Mouse (Mus musculus): ENCODE data around the gene Nkx2-2.

The Nkx2-2 gene

DNA sequence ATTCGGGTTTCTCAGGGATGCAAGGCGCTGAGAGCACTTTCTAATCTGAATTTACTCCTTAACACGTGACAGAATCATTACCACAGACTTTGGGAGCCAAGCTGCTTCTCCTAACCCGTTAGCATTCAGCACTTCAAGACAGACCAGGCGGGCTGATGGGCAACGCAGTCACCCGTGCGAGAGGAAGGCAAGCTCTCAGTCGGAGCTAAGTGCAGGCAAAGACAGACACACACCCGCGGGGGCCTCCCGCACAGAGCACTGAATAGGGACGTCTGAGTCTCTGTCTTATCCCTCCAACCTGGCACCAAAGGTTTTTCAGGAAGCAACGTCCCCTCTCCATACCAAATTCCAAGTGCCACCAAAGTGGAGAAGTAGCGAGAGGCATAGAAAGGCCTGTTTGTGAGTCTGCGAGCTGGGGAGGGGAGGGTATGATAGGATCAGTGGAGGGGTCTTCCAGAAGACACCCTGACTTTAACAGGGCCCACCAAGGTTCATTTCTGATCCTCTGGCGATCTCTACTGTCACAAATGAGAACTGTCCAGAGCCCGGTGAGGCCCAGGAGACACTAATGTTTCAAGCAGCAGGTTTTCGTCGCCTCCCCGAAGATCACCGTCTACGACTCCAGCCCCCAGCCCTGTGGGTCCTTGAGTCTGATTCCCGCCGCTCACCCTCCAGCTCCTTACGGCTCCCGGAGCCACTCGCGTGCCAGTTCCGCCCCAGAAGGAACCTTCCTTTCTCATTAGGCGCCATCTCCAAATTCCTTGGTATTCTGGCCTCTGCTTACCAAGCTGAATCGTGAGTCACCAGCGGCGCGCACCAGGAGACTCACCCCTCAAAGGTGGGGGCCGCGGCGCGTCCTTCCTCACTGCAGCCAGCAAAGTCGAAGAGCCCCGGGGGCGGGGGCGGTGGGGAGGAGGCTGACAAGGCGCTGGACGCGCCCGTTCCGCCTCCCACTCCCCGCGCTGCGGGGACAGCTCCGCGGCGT lies at the start of gene Nkx2-2:
Gene Nkx2-2 (minus strand): TSS at position 973 of the 985 bp plus-strand sequence.
- DNase-seq = no peak

DNA sequence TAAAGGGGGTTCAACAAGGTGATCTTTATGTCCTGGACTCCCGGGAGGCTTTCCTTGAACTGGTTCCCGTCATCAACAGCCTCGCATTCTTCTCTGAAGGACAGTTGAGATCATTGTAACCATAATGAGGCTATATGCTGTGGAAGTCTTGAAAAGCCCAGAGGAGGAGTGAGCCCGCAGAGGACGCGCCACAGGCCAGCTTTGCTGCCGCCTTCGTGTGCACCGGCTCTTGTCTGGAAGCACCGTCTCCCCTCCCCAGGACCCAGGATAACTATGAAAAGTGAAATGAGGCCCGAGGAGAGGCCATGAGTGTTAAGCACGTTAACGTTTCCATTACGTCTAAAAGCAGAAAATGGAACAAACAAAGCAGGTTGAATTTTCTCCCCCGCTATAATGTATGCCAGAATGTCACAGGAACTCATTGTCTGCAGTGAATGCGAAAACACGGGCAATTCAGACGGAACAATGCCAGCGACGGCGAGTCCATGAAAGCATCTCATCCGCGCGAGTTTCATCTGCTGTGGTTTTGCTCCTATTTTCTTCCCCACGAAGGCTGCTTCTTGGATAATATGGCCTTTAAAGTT lies 41.8 kb upstream of the Nkx2-2 start:
- no peak for DNase-seq

DNA sequence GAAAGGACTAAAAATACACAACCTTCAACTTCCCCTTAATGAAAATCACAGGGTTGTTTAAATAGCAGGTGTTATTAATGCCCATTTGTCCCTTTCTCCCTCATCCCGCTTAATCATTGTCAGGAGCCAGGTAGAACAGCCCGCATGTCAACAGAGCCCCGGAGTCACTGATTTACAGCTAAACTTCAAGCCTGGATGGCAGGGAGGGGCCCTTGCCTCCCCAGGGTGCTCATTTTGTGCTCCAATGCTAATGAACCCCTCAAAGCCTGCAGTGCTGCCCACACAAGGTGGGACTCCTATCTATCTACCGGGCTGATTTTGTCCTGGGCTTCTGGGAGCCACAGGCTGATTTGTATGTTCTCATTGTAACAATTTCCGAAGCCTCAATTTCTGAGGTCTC lies 37.1 kb upstream of the Nkx2-2 start:
- DNase-seq = peak; percentile 21

DNA sequence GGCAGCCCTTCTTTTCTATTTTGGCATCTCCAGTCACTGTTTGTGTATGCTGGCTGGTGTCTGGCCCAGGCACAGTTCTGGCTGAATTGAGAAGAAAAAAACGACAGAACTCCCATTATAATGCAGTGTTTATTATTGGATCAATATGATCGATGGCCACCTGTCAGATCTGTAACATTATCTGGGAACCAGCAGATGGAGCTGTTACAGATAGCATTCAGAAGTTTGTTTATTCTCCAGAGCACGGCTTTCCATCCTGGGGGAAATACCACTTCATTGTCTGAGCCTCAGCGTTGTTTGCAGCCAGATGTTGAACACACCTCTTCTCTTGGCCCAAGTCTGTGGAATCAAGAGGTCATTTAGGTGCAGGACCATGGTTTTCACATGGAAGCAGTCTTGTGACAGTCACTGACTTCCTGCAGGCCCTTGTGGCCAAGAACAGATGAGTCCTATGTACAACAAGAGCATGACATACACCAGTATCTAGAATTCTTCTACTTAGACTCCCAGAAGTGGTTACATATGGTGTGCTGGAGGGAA lies 11.1 kb upstream of the Nkx2-2 start:
- DNase-seq = no peak

DNA sequence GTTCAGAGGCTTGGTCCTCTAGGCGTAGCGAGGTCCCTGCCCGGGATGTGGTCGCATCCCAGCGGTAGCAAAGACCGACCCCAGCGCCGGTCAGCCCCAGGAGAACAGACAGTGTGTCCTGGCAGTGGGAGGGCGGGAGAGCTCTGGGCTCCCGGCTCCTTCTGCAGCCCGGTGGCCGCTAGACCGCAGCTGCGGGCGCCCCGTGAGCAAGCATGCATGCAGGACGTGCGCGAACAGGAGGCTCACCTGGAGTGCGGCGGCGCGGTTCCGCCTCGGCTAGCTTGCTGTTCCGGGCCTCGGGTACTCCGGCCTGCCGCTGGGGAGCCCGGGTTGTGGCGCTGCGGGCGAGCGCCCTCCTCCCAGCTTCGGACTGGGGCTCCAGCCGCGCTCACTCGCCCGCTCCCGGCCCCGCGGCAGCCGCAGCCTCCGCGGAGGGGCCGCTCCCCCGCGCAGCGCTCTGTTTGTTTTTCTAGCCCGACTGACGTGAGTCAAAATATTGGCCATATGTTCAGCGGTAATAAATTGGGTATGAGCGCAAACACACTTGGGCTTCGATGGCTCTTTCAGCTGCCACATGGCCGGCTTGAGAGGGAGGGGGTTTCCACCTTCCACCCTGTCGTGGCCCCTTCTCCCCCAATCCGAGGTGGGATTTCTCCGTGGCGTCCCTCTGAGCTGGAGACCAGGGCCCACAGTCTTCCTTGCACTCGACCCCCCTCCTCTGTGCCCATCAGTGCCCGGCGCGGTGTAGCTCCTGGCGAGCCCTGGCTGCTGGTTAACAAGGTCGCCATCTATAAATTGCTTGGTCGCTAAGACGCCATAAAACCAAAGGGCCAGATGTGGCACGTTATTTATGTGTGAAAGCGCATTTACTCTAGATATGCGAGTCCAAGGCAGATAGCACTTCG lies 920 bp upstream of the Nkx2-2 start:
- DNase-seq = no peak

DNA sequence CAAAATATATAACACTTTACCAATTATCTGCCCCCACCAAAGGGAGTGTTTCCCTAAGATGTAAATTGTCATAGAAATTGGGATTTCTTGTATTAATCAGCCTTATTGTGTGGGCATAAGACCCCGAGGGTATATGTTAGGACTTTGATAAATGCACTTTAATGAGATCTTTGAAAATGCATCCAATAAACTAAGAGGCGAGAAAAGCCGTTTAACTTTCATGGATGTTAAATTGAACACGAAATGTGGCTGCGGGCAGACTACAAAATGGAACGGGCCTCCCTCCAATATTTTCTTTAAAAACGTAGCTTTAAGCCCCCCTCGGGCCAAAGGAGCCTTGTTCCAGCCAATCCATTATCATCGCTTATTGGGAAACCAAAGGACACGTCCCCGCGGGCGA lies 1.3 kb downstream of the Nkx2-2 start:
- no peak for DNase-seq

DNA sequence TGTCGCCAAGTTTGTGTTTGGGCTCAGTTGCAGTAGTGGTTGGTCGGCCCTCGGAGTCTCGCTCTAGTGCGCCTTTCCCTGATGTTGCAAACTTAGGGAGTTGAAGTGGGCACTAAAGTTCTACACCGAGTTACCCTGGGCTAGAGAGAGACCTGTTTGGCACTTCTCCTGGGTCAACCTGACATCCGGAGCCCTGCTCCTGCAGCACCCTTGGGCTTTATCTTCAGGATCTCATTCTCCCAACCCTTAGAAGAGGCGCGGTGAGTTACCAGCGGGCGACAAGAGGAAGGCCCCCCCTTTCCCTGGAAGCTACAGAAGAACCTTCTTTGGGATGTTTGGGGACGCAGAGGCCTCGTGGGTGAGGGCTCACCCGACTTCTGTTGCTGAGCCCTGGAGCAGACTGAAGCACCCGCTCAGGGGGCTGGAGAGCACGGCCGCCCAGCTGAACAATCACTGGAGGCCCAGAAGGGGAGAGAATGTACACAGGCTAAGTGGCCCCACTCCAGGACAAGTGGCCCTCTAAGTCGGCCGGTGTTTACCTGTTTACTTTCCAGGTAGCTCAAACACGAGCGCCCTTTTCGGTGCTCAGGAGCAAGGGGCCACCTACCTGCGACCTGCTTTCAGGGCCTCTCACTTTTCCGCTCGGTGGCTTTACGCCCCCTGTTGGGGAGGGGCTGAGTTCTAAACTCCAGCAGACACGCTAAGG lies 3.6 kb downstream of the Nkx2-2 start:
- no peak for DNase-seq

DNA sequence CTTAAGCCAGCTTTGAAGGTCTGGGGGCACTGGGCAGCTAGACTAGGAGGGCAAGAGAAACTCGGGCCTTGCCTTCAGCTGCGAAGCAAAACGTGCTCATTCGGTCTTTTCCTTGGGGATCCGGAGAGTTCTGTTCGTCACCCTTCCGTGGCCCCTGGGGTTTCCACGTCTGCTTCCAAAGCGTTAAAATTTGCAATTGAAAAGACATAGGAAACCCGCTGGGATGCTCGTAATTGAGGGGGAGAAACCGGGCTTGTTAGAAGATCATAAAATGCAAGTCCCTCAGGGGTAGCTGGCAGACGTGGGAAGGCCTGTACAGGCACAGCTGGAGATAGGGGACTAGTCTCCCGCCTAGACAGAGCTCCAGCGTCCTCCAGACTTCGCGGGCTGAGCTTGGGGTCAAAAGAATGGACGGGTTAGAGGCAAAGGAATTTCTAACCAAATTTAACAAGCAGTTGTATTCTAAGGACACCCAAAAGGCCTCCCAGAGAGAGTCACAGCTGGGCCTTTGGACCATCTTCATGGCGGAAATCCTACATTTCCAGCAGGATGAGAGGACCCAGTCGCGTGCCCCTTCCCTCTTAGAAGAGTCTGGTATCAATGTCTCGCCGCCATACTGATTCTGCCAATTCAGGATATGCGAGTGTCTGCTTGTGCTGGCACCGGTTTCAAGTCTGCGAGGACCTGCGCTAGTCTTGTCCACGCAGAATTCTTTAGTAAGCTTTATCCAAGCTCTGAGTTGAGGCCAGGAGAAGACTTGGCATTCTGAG lies 4.3 kb downstream of the Nkx2-2 start:
- DNase-seq = no peak

DNA sequence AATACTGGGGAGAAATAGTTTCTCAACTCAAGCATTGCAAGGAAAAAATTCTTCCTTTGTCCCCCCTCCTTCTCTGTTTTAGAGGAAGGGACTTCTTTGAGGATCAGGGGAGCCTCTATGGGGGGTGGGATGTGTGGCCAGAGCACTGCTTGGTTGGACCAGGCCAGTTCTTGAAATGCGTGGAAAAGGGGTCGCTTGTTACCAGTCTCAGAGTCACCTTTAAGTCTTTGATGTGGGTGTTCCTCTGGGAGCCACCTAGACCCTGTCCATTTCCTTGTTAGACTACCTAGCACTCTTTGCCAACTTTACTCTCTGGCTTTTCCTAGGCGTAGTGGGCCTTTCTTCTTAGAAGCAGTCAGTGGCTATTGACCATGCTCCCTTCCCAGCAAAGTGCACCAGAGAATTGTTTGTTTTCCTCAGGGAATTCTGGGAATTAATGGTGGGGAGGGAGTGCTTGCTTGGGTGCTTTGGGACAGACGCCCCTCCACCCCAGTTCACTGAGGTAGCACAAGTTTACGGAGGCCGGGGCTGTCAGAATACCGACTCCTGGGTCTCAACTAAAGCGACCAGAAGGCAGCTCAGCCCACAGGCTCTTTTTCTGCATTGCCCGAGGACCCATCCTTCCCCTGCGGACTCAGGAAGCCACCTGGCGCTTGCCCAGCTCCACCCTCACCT lies 5.0 kb downstream of the Nkx2-2 start:
- no peak for DNase-seq

DNA sequence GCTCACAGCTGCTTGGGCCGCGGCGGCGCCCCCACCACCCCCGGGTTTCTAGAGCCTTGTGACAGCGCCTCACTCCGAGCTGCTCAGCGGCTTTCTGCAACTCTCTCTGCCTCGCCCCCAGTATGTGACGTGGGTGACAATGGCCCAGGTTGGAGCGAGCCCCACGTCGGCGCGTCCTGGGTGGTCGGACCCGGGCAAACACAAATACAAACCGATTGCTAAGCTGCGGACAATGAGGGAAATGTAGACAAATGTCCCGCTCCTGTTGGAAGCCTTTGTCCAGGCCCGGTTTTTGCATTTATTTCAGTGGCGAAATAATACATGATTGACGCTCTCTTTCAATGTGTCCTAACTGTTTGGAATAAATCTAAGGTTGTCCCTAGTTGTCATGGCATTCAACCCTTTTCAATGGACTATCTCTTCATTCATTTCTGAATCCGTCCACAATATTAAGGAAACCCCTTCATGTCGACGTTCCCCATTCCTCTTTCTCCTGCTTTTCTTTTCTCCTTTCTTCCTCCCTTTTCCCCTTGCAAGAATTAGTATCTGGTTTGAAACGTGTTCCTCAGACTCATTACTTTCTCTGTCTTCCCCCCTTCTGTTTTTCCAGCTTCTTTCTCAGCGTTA lies 5.9 kb downstream of the Nkx2-2 start:
- no peak for DNase-seq

DNA sequence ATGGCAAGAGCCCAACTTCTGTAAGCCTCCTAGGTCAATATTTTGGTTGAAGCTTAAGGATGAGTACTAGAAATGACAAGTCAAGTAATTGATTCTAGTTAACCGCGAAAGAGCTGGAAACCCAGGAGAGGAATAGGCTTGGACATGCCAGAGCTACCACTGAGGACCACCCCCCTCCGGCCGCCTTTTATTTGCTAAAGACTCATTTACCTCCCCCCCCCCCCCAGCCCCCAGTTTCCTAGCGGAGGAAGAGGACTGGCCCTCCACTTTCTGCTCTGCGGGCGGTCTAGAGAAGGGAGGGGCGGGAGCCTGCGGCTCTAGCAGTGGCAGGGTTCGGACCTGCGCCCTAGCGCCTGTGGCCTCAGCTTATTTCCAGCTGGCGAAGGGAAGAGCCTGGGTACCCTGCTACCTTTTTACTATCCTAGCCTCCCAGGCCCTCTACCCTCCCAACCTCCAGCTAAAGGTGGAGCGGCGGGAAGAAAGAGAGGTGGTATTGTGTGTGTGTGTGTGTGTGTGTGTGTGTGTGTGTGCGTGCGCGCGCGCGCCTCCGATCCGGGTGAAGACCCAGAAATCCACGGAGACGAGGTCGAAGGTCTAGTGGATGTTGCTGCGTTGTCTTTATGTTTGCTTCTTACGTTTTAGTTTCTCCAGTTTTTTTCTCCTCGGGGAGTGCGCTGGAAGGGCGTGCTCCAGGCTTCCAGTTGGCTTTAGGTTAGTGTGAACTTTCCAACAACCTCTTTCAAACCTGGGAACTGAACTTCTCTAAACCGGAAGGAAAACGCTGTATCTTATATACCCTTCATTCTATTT lies 6.8 kb downstream of the Nkx2-2 start:
- no peak for DNase-seq

DNA sequence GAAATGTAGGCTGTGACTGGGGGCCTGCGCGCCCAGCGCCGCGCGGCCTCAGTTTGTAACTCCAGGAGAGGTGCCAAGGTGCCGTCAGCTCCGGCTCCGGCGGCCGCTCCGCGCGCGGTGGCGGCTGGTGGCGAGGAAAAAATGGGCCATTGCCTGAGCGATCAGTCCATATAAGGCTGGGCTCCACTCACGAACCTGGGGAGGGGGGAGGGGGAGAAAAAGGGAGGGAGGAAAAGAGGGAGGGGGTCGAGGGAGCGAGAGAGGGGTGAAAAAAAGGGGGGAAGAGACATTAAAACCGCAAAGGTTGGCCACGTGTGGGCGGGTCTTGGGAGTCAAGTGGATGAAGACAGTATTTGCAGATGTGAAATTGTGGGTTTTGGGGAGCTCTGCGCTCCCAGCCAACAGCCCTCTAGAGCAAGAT lies 7.8 kb downstream of the Nkx2-2 start:
- no peak for DNase-seq

DNA sequence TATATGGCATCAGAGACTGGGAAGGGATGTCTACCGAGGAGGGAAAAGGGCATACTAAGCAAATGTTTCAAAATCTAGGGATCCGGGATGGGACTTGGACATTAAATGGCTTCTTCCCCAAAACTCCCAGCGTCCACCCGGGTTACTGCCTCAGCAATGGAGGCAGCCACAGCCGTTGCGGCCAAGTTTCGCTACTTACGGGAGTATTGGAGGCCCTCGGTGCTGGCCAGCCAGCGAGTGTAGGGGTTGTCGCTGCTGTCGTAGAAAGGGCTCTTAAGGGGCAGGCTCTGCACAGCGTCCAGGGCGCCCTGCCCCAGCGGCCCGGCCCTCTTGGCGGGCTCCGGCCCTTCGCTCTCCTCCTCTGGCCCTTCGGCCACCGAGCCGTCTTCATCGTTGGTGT lies 8.5 kb downstream of the Nkx2-2 start:
- DNase-seq = no peak

DNA sequence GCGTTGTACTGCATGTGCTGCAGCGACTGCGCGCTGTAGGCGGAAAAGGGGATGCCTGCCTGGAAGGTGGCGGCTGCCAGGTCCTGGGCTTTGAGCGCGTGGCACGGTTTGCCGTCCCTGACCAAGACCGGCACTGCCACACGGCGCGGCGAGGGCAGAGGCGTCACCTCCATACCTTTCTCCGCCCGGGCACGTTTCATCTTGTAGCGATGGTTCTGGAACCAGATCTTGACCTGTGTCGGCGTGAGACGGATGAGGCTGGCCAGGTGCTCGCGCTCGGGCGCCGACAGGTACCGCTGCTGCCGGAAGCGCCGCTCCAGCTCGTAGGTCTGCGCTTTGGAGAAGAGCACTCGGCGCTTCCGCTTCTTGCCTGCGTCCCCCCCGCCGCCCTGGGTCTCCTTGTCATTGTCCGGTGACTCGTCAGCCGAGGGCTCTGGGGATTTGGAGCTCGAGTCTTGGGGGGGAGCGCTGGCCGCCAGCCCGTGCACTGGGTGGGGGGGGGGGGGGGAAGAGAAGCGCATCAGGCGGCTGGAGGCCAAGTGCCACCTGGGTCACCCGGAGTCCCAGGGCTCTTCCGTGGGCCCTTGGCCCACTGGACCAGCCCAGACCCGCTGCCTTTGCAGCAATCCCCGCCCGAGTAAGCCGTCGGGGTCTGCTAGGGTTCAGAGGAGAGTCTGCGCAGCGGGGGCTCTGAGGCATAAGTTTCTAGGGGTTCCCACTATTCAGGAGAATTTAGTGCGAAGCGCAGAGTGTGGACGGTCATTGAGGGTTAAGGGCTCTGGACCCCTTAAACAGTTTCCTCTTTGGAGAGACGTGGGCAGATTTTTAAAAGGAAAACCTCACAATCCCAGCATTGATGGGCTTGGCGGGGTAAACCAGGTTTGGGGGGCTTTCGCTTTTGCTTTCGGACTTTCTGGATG lies 9.7 kb downstream of the Nkx2-2 start:
- DNase-seq = no peak

DNA sequence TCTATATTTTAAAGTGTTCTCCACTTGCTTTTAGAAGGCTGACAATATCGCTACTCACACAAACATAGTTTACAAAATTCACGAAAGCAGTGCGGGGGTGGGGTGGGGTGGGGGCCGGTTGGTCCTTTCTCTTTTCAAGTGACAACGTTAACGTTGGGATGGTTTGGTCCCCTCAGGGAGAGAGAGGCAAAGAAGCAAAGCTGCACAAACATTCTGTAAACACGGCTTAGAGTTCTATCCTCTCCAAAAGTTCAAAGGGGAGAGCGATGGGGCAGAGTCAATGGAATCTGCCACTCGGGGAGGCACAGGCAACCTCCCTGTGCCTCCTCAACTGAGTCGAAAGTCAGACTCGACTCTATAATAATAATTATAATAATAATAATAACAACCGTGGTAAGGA lies 10.5 kb downstream of the Nkx2-2 start:
- DNase-seq = no peak

DNA sequence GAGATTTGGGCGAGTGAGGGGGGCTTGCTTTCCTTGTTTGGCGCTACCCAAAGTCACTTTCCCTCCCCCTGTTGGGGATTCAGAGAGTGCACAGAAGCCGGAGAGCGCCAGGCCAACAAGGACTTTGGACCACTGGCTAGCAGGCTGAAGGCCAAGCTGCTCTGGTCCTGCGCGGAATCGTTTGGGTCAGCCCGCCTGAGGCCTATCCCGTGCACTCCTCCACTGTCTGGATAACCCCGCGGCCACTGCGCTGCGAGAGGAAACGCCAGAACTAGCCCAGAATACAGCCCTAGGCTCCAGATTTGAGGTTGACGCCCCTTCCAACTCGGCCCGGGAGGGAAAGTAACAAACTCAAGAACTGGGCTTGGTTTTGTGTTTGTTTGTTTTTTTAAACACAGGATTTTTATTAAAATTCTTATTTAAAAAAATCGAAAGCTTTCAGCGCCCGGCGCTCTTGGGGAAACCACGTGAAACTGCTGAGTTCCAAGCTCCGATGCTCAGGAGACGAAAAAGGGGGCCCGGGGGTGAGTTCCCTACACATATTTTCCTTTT lies 11.3 kb downstream of the Nkx2-2 start:
- DNase-seq = peak; percentile 52

DNA sequence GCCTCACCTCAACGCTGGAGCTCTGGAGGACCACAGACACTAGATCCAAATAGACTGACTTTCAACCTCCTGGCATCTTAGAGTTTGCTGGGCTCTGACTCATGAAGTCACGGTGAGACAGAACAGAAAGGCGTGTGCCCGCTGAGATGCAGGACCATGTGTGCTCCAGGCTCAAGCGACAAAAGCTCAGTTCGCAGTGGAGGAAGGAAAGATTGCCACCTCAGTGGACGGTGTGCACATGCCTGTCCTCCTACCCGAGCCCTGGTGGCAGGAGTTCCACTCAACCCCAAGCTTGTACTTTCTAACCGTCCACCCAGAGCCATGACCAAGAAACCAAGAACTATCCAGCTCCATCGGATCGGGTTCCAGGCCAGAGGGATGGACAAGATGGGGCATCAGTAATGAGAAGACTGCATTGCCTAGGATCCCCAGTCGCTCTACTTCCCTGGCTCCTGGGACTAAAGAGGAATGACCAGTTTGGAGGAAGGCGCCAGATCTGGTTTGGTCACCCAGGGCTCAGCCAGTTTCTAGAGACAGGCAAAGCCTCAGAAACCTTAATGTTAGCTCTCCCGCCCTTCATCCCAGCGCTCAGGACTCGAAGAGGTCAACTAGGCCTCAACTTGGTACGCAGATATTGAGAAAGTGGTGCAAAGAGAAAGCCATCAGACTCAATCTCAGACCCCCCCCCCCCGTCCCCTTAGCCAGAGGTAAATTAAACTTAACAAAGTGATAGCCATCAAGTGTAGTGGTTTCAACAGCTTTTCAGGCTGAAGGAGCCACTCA lies 11.9 kb downstream of the Nkx2-2 start:
- DNase-seq = no peak
